Mouse (Mus musculus): ENCODE results near the gene Fam78a. TPM values are rescaled to one million over a fixed set of nuclear protein-coding genes. Genes with fewer than 3 reads are reported as not detected.

Gene Fam78a
- total and polyA plus RNA-seq, 3 experiments: 0.07 to 0.47 (median 0.21) TPM

DNA sequence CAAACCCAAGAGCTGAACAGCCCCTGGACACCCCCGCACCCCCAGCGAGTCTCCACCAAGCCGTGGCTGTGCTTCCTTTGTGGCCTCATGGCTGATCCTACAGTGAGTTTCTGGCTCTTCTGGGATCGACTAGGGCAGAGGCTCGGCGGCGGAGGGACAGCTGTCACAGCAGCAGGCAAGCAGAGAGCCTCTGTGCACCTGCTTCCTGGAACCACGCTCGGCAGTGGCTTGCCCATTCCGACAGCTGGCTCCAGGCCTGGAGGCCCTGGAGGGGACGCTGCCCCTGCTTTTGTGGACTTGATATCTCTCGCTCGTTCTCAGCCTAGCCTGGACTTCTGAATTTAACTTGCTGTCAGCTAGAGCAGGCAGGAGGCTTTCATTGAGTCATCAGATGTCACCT, 19.7 kb downstream of the Fam78a start:
- TF ChIP-seq RCOR1 (conservative IDR thresholded peaks at IDR 0.05; ENCODE audit: low read depth, low read length) (no peak), BHLHE40 (IDR thresholded peaks at IDR 0.05; ENCODE audit: low read depth, low read length) (no peak), MAZ (IDR thresholded peaks at IDR 0.05; ENCODE audit: low read depth, low read length) (no peak), MYC (IDR thresholded peaks at IDR 0.05; ENCODE audit: low read depth, low read length) (no peak), SIN3A (IDR thresholded peaks at IDR 0.05; ENCODE audit: low read length) (no peak), E2F4 (IDR thresholded peaks at IDR 0.05; ENCODE audit: insufficient replicate concordance, low read depth, low read length) (no peak), IRF4 (IDR thresholded peaks at IDR 0.05; ENCODE audit: low read depth, low read length) (no peak), CTCF (conservative IDR thresholded peaks at IDR 0.05 in 1 of 2, IDR thresholded peaks at IDR 0.05 in 1 of 2; ENCODE audit: low read depth in 2 of 2, low read length in 2 of 2) (no peak), MAFK (IDR thresholded peaks at IDR 0.05; ENCODE audit: insufficient replicate concordance, low read length) (no peak), KAT2A (IDR thresholded peaks at IDR 0.05; ENCODE audit: insufficient replicate concordance, low read length) (no peak), NRF1 (IDR thresholded peaks at IDR 0.05; ENCODE audit: low read depth, low read length) (no peak), USF2 (conservative IDR thresholded peaks at IDR 0.05; ENCODE audit: low read depth, low read length) (no peak)
- dilution Hi-C loops (cut with MboI; ENCODE audit: extremely low pct_ligation_motif_present, extremely low pct_unique_long_range_greater_than_20kb, low sequenced_read_pairs): no loop called here
- peaks cover 10% of the 10 kb centered on the region for H3K27me3 ChIP-seq (replicated peaks)
- no peaks in the 10 kb centered on the region for H3K9me3 ChIP-seq (replicated peaks; ENCODE audit: low read length)
- DNase-seq (ENCODE audit: extremely low read depth): no peak
- H3K4me3 ChIP-seq (replicated peaks in 1 of 3; ENCODE audit: low read depth in 2 of 3, low read length in 2 of 3, poor library complexity in 1 of 3): no peak overlapping the region
- peaks cover 0 to 22% of the 10 kb centered on the region in 2 experiments; a peak in 3 of 4 replicates for H3K4me1 ChIP-seq (ENCODE audit: control insufficient read depth in 1 of 2, insufficient read depth in 2 of 2)
- H3K4me2 ChIP-seq (ENCODE audit: insufficient read depth, low read depth, poor library complexity, severe bottlenecking): no peak overlapping the region
- H3K9ac ChIP-seq (ENCODE audit: insufficient read depth, low read depth): no peak overlapping the region
- in situ Hi-C loops (cut with MboI; ENCODE audit: low pct_ligation_motif_present, low pct_unique_long_range_greater_than_20kb, low sequenced_read_pairs): no loop called here
- no peak overlapping the region for H3K27ac ChIP-seq (ENCODE audit: insufficient read depth, low read depth)
- no peaks in the 10 kb centered on the region for H3K36me3 ChIP-seq (replicated peaks in 1 of 2; ENCODE audit: control insufficient read depth in 1 of 2, insufficient read depth in 1 of 2, low read length in 1 of 2)
- H3K79me2 ChIP-seq (replicated peaks; ENCODE audit: control insufficient read depth, extremely low read depth, insufficient read depth, poor library complexity, severe bottlenecking): no peaks in the 10 kb centered on the region

DNA sequence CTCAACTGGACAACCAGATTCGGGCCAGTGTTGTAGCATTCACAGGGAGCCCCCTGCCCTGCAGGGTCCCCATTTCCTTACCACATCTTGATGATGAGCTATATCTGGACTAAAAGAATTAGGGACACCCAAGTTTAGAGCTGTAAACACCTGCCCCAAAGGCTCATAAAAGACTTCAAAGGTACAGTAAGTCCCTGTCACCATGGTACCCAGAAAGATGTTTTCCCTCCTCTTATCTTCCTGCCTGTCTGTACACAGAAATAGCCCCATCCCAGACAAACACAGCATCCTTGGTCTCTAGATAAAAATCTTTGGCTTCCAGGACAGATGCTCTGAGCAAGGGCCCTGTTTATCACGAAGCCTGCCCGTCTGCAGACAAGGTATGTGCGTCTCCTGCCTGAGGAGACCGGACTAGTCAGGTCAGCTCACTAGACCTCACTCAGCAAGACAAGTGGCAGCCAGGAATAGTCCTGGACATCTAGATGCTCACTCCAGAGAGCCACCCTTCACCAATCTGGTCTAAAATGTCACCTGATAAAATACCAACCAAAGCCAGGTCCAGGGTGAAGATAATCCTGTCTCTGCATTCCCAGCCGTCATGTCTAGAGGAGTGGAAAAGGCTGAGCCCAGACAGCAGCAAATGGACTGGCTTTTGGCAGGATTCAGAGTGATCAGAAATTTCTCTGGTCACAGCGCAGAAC, 21.1 kb downstream of the Fam78a start:
- Histone ChIP-seq H3K27ac (ENCODE audit: insufficient read depth, low read depth) (no peak overlapping the region), H3K9ac (ENCODE audit: insufficient read depth, low read depth) (no peak overlapping the region), H3K4me3 (replicated peaks in 1 of 3; ENCODE audit: low read depth in 2 of 3, low read length in 2 of 3, poor library complexity in 1 of 3) (no peak overlapping the region), H3K4me1 (ENCODE audit: control insufficient read depth in 1 of 2, insufficient read depth in 2 of 2) (peaks cover 0 to 22% of the 10 kb centered on the region in 2 experiments; a peak in 3 of 4 replicates), H3K27me3 (replicated peaks) (peaks cover 10% of the 10 kb centered on the region), H3K9me3 (replicated peaks; ENCODE audit: low read length) (no peaks in the 10 kb centered on the region), H3K79me2 (replicated peaks; ENCODE audit: control insufficient read depth, extremely low read depth, insufficient read depth, poor library complexity, severe bottlenecking) (no peaks in the 10 kb centered on the region), H3K4me2 (ENCODE audit: insufficient read depth, low read depth, poor library complexity, severe bottlenecking) (no peak overlapping the region), H3K36me3 (replicated peaks in 1 of 2; ENCODE audit: control insufficient read depth in 1 of 2, insufficient read depth in 1 of 2, low read length in 1 of 2) (no peaks in the 10 kb centered on the region)
- no peak for TF ChIP-seq UBTF (IDR thresholded peaks at IDR 0.05; ENCODE audit: low read depth, low read length)
- TF ChIP-seq IRF4 (IDR thresholded peaks at IDR 0.05; ENCODE audit: low read depth, low read length): no peak
- no peak for TF ChIP-seq RAD21 (IDR thresholded peaks at IDR 0.05; ENCODE audit: low read depth, low read length)
- TF ChIP-seq TCF12 (IDR thresholded peaks at IDR 0.05; ENCODE audit: low read depth, low read length): no peak
- no peak for TF ChIP-seq MAZ (IDR thresholded peaks at IDR 0.05; ENCODE audit: low read depth, low read length)
- TF ChIP-seq HCFC1 (IDR thresholded peaks at IDR 0.05; ENCODE audit: low read depth, low read length): no peak
- no peak for TF ChIP-seq RCOR1 (conservative IDR thresholded peaks at IDR 0.05; ENCODE audit: low read depth, low read length)
- no peak for TF ChIP-seq USF2 (conservative IDR thresholded peaks at IDR 0.05; ENCODE audit: low read depth, low read length)
- no peak for TF ChIP-seq ZKSCAN1 (IDR thresholded peaks at IDR 0.05; ENCODE audit: borderline replicate concordance, low read depth, low read length)
- TF ChIP-seq PAX5 (IDR thresholded peaks at IDR 0.05; ENCODE audit: low read length): no peak
- TF ChIP-seq ELF1 (IDR thresholded peaks at IDR 0.05; ENCODE audit: low read depth, low read length): no peak
- TF ChIP-seq GABPA (IDR thresholded peaks at IDR 0.05; ENCODE audit: insufficient replicate concordance, low read depth, low read length): no peak
- dilution Hi-C loops (cut with MboI; ENCODE audit: extremely low pct_ligation_motif_present, extremely low pct_unique_long_range_greater_than_20kb, low sequenced_read_pairs): no loop called here
- no peak for DNase-seq (ENCODE audit: extremely low read depth)
- in situ Hi-C loops (cut with MboI; ENCODE audit: low pct_ligation_motif_present, low pct_unique_long_range_greater_than_20kb, low sequenced_read_pairs): no loop called here
